Mouse (Mus musculus): Measurements from ENCODE around the gene Gm10719. TPM values are rescaled to one million over a fixed set of nuclear protein-coding genes. Genes with fewer than 3 reads are reported as not detected.
"Not testable (repeated sequence)": the region's sequence is repeated elsewhere in the genome, so short reads cannot be mapped to it uniquely, and the experiment has no call there.

Gene Gm10719
- total RNA-seq (2017): 12.8 to 35.6 TPM (median 16.9 TPM) in 3 replicates

DNA sequence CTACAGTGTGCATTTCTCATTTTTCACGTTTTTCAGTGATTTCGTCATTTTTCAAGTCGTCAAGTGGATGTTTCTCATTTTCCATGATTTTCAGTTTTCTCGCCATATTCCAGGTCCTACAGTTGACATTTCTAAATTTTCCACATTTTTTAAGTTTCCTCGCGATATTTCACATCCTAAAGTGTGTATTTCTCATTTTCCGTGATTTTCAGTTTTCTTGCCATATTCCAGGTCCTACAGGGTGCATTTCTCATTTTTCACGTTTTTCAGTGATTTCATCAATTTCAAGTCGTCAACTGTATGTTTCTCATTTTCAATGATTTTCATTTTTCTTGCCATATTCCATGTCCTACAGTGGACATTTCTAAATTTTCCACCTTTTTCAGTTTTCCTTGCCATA lies at the start of gene Gm10719:
Gene Gm10719 (plus strand): TSS at position 301 of the 400 bp plus-strand sequence.
- not testable (repeated sequence) for ATAC-seq (replicated peaks; ENCODE audit: insufficient number of reproducible peaks, low FRiP score, low TSS enrichment, poor library complexity, severe bottlenecking)

DNA sequence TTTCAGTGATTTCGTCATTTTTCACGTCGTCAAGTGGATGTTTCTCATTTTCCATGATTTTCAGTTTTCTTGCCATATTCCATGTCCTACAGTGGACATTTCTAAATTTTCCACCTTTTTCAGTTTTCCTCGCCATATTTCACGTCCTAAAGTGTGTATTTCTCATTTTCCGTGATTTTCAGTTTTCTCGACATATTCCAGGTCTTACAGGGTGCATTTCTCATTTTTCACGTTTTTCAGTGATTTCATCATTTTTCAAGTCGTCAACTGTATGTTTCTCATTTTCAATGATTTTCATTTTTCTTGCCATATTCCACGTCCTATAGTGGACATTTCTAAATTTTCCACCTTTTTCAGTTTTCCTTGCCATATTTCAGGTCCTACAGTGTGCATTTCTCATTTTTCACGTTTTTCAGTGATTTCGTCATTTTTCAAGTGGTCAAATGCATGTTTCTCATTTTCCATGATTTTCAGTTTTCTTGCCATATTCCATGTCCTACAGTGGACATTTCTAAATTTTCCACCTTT lies 16.7 kb upstream of the Gm10719 start, which contains the start of gene Gm10722:
Gene Gm10722 (plus strand): TSS at position 478 of the 528 bp plus-strand sequence.
- ATAC-seq (replicated peaks; ENCODE audit: insufficient number of reproducible peaks, low FRiP score, low TSS enrichment, poor library complexity, severe bottlenecking): not testable (repeated sequence)

DNA sequence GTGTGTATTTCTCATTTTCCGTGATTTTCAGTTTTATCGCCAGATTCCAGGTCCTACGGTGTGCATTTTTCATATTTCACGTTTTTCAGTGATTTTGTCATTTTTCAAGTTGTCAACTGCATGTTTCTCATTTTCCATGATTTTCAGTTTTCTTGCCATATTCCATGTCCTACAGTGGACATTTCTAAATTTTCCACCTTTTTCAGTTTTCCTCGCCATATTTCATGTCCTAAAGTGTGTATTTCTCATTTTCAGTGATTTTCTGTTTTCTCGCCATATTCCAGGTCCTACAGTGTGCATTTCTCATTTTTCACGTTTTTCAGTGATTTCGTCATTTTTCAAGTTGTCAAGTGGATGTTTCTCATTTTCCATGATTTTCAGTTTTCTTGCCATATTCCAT lies 16.2 kb upstream of the Gm10719 start:
- ATAC-seq (replicated peaks; ENCODE audit: insufficient number of reproducible peaks, low FRiP score, low TSS enrichment, poor library complexity, severe bottlenecking): not testable (repeated sequence)

GRCm38 (mm10) chr9:3001948-3002659 lies 15.1 kb upstream of the Gm10719 start:
- ATAC-seq (replicated peaks; ENCODE audit: insufficient number of reproducible peaks, low FRiP score, low TSS enrichment, poor library complexity, severe bottlenecking): 0 out of 2 replicates have a peak, but pooled peaks have one; percentile 47

- ATAC-seq (replicated peaks; ENCODE audit: insufficient number of reproducible peaks, low FRiP score, low TSS enrichment, poor library complexity, severe bottlenecking): not testable (repeated sequence)
Measured at GRCm38 (mm10) chr9:3002794-3003396, 14.3 kb upstream of the Gm10719 start, which contains the start of gene Gm11168. Gene Gm11168, plus strand, starts transcription at chr9:3003346.

GRCm38 (mm10) chr9:3006179-3006578 lies 11.0 kb upstream of the Gm10719 start:
- peak; percentile 47 for ATAC-seq (replicated peaks; ENCODE audit: insufficient number of reproducible peaks, low FRiP score, low TSS enrichment, poor library complexity, severe bottlenecking)

GRCm38 (mm10) chr9:3006636-3007035 lies 10.6 kb upstream of the Gm10719 start:
- ATAC-seq (replicated peaks; ENCODE audit: insufficient number of reproducible peaks, low FRiP score, low TSS enrichment, poor library complexity, severe bottlenecking): not testable (repeated sequence)

DNA sequence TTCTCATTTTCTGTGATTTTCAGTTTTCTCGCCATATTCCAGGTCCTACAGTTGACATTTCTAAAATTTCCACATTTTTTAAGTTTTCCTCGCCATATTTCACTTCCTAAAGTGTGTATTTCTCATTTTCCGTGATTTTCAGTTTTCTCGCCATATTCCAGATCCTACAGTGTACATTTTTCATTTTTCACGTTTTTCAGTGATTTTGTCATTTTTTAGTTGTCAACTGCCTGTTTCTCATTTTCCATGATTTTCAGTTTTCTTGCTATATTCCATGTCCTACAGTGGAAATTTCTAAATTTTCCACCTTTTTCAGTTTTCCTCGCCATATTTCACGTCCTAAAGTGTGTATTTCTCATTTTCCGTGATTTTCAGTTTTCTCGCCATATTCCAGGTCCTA lies 9.9 kb upstream of the Gm10719 start:
- peak; percentile 33; the same call in 1 of the 2 replicates for ATAC-seq (replicated peaks; ENCODE audit: insufficient number of reproducible peaks, low FRiP score, low TSS enrichment, poor library complexity, severe bottlenecking)

GRCm38 (mm10) chr9:3009331-3009730 lies 7.9 kb upstream of the Gm10719 start:
- ATAC-seq (replicated peaks; ENCODE audit: insufficient number of reproducible peaks, low FRiP score, low TSS enrichment, poor library complexity, severe bottlenecking): peak; percentile 25

DNA sequence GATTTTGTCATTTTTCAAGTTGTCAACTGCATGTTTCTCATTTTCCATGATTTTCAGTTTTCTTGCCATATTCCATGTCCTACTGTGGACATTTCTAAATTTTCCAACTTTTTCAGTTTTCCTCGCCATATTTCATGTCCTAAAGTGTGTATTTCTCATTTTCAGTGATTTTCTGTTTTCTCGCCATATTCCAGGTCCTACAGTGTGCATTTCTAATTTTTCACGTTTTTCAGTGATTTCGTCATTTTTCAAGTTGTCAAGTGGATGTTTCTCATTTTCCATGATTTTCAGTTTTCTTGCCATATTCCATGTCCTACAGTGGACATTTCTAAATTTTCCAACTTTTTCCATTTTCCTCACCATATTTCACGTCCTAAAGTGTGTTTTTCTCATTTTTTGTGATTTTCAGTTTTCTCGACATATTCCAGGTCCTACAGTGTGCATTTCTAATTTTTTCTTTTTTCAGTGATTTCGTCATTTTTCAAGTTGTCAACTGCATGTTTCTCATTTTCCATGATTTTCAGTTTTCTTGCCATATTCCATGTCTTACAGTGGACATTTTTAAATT lies 5.1 kb upstream of the Gm10719 start:
- ATAC-seq (replicated peaks; ENCODE audit: insufficient number of reproducible peaks, low FRiP score, low TSS enrichment, poor library complexity, severe bottlenecking): peak; percentile 64

DNA sequence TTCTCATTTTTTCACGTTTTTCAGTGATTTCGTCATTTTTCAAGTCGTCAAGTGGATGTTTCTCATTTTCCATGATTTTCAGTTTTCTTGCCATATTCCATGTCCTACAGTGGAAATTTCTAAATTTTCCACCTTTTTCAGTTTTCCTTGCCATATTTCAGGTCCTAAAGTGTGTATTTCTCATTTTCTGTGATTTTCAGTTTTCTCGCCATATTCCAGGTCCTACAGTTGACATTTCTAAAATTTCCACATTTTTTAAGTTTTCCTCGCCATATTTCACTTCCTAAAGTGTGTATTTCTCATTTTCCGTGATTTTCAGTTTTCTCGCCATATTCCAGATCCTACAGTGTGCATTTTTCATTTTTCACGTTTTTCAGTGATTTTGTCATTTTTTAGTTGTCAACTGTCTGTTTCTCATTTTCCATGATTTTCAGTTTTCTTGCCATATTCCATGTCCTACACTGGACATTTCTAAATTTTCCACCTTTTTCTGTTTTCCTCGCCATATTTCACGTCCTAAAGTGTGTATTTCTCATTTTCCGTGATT lies 4.4 kb upstream of the Gm10719 start, which contains the start of gene Gm10721:
Gene Gm10721 (plus strand): TSS at position 408 of the 547 bp plus-strand sequence.
- ATAC-seq (replicated peaks; ENCODE audit: insufficient number of reproducible peaks, low FRiP score, low TSS enrichment, poor library complexity, severe bottlenecking): peak; percentile 42

DNA sequence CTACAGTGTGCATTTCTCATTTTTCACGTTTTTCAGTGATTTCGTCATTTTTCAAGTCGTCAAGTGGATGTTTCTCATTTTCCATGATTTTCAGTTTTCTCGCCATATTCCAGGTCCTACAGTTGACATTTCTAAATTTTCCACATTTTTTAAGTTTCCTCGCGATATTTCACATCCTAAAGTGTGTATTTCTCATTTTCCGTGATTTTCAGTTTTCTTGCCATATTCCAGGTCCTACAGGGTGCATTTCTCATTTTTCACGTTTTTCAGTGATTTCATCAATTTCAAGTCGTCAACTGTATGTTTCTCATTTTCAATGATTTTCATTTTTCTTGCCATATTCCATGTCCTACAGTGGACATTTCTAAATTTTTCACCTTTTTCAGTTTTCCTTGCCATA lies 1.9 kb upstream of the Gm10719 start, which contains the start of gene Gm10720:
Gene Gm10720 (plus strand): TSS at position 301 of the 400 bp plus-strand sequence.
- ATAC-seq (replicated peaks; ENCODE audit: insufficient number of reproducible peaks, low FRiP score, low TSS enrichment, poor library complexity, severe bottlenecking): not testable (repeated sequence)

DNA sequence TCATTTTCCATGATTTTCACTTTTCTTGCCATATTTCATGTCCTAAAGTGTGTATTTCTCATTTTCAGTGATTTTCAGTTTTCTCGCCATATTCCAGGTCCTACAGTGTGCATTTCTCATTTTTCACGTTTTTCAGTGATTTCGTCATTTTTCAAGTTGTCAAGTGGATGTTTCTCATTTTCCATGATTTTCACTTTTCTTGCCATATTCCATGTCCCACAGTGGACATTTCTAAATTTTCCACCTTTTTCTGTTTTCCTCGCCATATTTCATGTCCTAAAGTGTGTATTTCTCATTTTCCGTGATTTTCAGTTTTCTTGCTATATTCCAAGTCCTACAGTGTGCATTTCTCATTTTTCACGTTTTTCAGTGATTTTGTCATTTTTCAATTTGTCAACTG lies 1.3 kb upstream of the Gm10719 start:
- not testable (repeated sequence) for ATAC-seq (replicated peaks; ENCODE audit: insufficient number of reproducible peaks, low FRiP score, low TSS enrichment, poor library complexity, severe bottlenecking)

- ATAC-seq (replicated peaks; ENCODE audit: insufficient number of reproducible peaks, low FRiP score, low TSS enrichment, poor library complexity, severe bottlenecking): not testable (repeated sequence)
Measured at GRCm38 (mm10) chr9:3018944-3019343, 1.7 kb downstream of the Gm10719 start.

GRCm38 (mm10) chr9:3019835-3020727 lies 2.9 kb downstream of the Gm10719 start:
- peak; percentile 56 for ATAC-seq (replicated peaks; ENCODE audit: insufficient number of reproducible peaks, low FRiP score, low TSS enrichment, poor library complexity, severe bottlenecking)

DNA sequence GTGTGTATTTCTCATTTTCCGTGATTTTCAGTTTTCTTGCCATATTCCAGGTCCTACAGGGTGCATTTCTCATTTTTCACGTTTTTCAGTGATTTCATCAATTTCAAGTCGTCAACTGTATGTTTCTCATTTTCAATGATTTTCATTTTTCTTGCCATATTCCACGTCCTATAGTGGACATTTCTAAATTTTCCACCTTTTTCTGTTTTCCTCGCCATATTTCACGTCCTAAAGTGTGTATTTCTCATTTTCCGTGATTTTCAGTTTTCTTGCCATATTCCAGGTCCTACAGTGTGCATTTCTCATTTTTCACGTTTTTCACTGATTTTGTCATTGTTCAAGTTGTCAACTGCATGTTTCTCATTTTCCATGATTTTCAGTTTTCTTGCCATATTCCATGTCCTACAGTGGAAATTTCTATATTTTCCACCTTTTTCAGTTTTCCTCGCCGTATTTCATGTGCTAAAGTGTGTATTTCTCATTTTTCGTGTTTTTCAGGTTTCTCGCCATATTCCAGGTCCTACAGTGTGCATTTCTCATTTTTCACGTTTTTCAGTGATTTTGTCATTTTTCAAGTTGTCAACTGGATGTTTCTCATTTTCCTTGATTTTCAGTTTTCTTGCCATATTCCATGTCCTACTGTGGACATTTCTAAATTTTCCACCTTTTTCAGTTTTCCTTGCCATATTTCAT lies 5.3 kb downstream of the Gm10719 start:
- ATAC-seq (replicated peaks; ENCODE audit: insufficient number of reproducible peaks, low FRiP score, low TSS enrichment, poor library complexity, severe bottlenecking): not testable (repeated sequence)

DNA sequence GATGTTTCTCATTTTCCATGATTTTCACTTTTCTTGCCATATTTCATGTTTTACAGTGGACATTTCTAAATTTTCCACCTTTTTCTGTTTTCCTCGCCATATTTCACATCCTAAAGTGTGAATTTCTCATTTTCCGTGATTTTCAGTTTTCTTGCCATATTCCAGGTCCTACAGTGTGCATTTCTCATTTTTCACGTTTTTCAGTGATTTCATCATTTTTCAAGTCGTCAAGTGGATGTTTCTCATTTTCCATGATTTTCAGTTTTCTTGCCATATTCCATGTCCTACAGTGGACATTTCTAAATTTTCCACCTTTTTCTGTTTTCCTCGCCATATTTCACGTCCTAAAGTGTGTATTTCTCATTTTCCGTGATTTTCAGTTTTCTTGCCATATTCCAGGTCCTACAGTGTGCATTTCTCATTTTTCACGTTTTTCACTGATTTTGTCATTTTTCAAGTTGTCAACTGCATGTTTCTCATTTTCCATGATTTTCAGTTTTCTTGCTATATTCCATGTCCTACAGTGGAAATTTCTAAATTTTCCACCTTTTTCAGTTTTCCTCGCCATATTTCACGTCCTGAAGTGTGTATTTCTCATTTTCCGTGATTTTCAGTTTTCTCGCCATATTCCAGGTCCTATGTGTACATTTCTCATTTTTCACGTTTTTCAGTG lies 6.2 kb downstream of the Gm10719 start, which contains the start of gene Gm10718:
Gene Gm10718 (plus strand): TSS at position 236 of the 673 bp plus-strand sequence.
- ATAC-seq (replicated peaks; ENCODE audit: insufficient number of reproducible peaks, low FRiP score, low TSS enrichment, poor library complexity, severe bottlenecking): not testable (repeated sequence)
